Mouse (Mus musculus) ES-CJ7 (cell line): Measurements from ENCODE around the gene Med20.
A peak's percentile ranks its signal among the peaks of the same experiment; 100 is the strongest.
"Not testable (repeated sequence)": the region's sequence is repeated elsewhere in the genome, so short reads cannot be mapped to it uniquely, and the experiment has no call there.

Source experiments
- DNase-seq: peaks from one replicate; pipeline ENCODE4 v3.0.0; 2011; ENCODE audit warnings: low read depth, low spot score

Gene Med20

DNA sequence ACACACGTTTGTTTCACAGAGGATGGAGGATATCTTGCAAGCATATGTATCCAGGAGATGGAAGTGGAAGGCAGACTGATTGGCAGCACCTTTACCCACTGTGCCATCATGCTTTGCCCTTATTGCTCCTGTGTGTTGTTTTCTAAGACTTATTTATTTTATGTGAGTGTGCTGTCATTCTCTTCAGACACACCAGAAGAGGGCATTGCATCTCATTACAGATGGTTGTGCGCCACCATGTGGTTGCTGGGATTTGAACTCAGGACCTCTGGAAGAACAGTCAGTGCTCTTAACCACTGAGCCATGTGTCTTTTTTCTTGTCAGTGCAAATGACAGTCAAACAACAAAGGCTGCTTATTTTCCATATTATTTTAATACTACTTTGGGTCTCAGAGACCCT lies 16.4 kb downstream of the Med20 start:
- DNase-seq, result no peak

GRCm38 (mm10) chr17:47628851-47629676 lies 17.7 kb downstream of the Med20 start:
- peak; percentile 96 for DNase-seq

DNA sequence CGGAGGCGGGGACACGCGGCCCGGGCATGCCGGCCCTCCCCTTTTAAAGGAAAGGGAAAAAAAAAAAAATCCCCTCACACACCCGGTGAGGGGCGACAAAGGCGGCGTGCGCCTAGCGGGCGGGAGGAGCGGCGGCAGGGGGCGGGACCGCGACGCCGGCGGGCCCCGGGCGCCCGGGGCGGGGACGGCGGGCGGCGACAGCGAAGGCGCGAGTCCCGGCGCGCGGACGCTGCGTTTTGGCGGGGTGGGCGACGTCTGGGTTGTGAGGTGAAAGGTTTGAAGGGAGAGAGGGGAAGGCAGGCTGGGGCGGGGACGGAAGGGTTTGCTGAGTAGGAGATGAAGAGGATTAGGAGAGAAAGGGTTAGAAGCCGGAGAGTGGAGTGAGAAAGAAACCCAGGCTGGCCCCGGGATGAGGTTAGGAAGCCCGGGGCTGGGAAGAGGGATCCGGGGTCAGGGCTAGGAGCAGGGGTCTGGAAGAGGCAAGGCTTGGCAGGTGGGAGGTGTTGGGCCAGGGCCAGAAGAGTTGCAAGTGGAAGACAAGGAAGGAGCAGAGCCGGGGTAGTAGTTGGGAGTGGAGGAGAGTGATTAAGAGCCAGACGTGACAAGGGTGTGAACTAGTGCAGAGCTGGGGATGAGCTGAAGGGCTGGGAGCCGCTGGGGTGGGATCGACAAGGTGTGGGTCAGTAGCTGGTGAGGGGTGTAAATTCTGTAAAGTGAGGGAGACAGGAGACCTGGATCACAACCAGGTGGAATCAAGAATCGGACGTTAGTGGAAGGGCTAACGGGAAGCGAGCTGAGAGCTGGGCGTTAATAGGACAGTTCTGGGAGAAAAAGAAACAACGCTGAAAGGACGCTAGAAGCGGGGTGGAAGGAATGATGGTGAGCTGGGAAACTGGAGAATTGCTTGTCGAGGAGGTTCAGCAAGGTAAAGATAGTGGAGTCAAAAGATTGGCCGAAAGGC lies 18.6 kb downstream of the Med20 start:
- peak; percentile 30 for DNase-seq

DNA sequence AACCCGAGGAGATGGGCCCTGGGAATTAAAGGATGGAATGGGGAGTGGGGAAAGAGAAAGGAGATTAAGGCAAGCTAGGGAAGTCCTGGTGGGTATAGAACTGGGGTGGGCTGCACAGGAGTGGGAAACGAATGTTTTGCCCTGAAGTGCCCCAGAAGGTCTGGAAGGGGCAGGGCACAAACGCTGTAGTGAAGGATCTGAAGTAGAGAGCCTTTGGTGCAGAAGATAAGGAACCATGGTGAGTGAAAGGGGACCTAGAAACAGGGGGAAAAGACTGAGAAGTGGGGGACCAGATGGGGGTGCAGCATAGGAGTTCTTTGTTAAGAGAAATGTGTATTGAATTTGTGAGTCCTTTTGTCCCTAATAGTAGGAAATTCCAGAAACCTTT lies 19.3 kb downstream of the Med20 start, which contains the start of gene Usp49:
Gene Usp49 (plus strand): TSS at position 13 of the 388 bp plus-strand sequence.
- DNase-seq, result no peak

DNA sequence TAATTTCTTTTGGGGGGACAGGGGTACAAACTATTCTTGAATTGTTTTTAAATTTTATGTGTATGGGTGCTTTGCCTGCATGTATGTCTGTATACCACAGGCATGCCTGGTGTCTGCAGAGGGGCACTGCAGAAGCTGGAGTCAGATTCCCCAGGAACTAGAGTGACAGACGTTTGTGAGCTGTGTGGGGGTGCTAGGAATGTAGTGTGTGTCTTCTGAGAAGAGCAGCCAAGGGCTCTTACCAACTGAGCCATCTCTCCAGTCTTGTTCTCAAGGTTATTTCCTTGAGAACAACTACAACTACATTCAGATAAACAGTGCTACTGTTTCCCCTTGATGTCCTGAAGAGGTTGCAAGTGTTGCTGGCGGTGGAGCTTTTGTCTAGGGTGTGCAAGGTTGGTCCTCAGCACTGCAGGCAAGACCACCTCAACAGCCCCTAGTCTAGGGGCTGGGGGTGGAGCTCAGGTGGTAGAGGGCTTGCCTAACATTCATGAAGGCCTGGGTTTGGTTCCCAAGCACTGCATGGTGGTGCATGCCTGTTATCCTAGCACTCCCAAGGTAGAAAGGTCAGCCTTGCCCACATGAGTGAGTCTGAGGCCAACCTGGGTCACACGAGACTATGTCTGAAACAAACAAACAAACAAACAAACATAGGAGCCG lies 20.9 kb downstream of the Med20 start:
- DNase-seq, result no peak

DNA sequence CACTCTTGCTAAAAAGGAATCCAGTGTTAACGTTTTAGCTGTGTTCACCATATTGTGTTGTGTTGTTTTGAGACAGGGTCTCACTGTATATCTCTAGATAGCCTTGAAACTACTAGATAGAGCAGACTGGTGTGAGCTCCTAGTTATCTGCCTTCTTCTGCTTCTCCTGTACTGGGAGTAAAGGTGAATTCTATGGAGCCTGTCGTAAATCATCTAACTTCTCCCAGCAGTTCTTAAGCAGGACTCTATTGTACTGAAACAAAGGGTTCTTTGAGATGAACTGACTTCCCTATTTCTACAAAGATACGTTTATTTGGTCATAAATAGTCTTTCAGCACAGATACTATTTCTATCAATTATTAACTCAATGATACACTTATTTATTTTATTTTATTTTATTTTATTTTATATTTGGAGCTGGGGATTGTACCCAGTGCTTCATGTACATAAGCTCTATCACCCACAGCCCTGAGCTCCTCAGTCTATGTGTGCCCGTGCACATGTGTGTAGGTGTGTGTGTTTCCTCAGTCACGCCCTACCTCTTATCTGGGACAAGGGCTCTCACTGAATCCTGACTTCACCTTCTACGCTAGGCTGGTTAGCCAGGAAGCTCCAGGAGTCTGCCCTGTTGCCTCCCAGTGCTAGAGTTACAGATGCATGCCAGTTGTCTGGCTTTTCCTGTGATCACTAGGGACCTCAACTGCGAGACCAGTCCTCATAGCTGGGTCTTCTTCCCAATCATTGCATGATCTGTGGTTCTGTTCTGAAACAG lies 22.8 kb downstream of the Med20 start:
- no peak for DNase-seq

DNA sequence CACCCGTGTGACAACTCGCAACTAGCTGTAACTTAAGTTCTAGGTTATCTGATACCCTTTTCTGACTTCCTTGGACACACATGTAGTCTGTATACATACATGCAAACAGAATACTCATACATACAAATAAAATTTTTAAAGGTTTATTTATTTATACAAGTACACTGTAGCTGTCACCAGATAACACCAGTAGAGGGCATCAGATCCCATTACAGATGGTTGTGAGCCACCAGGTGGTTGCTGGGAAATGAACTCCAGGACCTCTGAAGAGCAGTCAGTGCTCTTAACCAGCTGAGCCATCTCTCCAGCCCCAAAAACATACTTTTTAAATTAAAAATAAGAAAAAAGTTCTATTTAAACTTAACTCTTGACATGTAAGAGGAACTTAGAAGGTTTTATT lies 31.6 kb downstream of the Med20 start:
- no peak for DNase-seq

DNA sequence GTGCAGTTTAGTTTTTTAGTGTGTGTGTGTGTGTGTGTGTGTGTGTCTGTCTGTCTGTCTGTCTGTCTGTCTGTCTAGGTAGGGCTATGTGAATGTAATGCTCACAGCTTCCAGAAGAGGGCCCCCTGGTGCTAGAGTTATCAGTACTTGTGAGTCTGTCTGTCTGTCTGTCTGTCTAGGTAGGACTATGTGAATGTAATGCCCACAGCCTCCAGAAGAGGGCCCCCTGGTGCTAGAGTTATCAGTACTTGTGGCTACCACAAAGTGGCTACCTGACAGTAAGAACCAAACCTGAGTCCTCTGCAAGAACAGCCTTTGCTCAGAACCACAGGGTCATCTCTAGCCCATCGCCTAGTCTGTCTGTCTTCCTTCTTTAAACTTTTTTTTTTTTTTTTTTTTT lies 35.3 kb downstream of the Med20 start:
- peak; percentile 96 for DNase-seq

- peak; percentile 58 for DNase-seq
Measured at GRCm38 (mm10) chr17:47648966-47649365, 37.6 kb downstream of the Med20 start.

- no peak for DNase-seq
Measured at GRCm38 (mm10) chr17:47651953-47652352, 40.6 kb downstream of the Med20 start.

DNA sequence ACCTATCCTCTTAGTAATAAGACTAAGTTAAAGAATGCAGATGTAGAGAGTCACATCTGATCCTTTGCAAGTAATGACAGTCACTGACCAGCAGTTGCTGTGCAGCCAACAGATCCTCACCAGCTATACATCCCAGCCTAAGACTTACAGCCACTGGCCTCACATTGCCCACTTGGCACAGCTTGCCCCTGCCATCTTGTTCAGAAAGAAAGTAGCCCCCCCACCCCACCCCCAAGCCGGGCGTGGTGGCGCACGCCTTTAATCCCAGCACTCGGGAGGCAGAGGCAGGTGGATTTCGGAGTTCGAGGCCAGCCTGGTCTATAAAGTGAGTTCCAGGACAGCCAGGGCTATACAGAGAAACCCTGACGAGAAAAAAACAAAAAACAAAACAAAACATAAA lies 43.0 kb downstream of the Med20 start:
- DNase-seq, result not testable (repeated sequence)

- no peak for DNase-seq
Measured at GRCm38 (mm10) chr17:47655697-47656096, 44.3 kb downstream of the Med20 start.

DNA sequence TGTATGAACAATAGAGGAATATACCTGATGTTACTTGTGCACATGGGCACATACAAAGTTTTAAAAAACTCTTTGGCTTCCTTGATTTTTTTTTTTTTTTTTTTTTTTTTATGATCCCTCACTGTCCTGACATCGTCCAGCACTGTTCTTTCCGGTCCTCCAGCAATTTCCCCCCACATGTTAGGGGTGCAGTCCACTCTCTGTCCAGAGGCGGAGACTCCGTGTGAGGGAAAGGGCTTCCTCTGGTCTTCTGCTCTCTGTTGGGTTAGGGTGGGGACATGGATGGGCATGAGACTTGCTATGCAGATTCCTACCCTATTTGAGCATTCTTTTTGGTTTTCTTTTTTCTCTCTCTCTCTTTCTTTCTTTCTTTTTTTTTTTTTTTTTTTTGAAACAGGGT lies 46.5 kb downstream of the Med20 start:
- no peak for DNase-seq

DNA sequence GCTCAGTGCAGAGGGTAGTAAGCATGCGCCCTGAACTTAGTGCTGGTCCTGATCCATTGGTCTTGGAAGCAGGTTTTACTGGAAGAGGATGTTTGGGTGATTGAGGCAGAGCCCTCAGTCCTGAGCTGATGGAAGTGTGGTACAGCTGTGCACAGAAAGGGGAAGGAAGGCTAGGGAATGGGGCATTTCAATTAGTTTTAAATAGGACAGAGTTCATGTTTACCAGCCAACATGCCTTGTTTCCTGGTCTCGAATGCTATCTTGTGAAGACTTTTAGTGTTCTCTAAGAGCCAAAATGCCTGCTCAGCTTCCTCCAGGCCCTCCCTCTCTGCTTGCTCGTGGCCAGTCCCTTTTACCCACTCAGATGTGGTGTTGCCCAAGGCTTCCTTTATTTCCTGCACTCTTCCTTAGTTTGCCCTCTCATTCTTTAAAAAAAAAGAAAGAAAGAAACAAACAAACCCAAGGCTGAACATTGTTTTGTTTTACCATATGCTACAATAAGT lies 47.4 kb downstream of the Med20 start:
- no peak for DNase-seq

DNA sequence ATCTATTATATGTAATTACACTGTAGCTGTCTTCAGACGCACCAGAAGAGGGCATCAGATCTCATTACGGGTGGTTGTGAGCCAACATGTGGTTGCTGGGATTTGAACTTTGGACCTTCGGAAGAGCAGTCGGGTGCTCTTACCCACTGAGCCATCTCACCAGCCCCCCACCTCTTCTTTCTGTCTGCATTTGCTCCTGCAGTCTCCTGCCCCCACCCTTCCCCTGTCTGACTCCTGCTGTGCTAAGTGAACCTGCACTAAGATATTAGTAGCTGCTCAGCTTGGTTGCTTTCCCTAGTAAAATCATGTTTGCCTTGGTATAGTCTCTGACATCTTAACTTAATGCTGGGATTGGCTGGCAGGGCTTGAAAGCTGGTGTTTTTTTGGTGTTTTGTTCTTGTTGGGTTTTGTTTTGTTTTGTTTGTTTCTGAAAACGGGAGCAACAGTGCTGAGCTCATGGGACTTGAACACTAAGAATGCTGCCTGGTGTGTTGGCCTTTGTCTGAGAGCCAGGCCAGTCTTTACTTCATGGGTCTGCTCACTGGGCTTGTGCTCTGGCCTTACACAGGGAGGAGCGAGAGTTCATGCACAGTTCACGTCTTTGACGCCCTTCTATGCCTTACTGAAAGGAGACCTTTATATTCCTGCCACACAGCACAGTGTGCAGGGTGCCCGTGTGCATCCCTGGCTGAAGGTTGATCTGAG lies 51.8 kb downstream of the Med20 start:
- peak; percentile 32 for DNase-seq

DNA sequence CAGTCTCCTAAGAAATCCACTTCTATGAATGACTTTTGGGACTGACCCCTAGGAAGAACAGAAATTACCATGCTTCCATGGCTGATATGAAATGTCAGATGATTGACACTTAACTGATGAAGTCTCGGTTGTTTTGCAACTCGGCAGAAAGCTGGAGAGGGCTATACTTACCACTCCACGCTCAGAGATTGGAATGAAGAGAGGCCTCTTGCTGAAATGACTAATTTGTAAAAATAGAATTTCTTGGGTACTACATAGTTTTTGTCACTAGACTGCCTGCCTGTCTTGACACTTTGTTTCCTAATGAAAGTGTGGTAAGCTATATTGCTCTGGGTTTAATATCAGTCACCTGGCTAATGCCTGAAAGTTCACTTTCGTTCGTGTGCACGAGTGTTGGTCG lies 53.1 kb downstream of the Med20 start:
- DNase-seq, result no peak

- no peak for DNase-seq
Measured at GRCm38 (mm10) chr17:47669166-47669565, 57.8 kb downstream of the Med20 start.

DNA sequence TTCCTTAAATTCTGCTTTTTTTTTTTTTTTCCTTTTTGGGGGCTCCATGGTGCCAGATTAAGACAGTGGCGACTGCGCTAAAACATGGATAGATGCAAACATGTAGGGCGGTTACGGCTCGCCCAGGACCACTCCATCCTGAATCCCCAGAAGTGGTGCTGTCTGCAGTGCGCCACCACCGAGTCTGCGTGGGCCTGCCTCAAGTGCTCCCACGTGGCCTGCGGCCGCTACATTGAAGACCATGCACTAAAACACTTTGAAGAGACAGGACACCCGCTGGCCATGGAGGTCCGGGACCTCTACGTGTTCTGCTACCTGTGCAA lies 60.6 kb downstream of the Med20 start:
- DNase-seq, result no peak

GRCm38 (mm10) chr17:47672311-47673111 lies 61.1 kb downstream of the Med20 start:
- DNase-seq, result peak; percentile 54
